Mouse (Mus musculus): ENCODE data around the gene Asap3.

- TF ChIP-seq POLR2A (IDR thresholded peaks at IDR 0.05; ENCODE audit: borderline replicate concordance, insufficient read depth, low read length) = no peak
- no peak for TF ChIP-seq CTCF (IDR thresholded peaks at IDR 0.05; ENCODE audit: borderline replicate concordance, insufficient read depth, low read depth, low read length)
Measured at GRCm38 (mm10) chr4:136185375-136185774, 20.8 kb upstream of the Asap3 start.
